Mouse (Mus musculus): ENCODE measurements at regions not wholly inside any gene's neighbourhood (a gene's known extent, or its start where the extent isn't known, plus 50 kb on each side); places are given as distances from the start of the nearest gene placed in this dataset.
"Not testable (repeated sequence)": the region's sequence is repeated elsewhere in the genome, so short reads cannot be mapped to it uniquely, and the experiment has no call there.

GRCm38 (mm10) chr3:60804711-60805293, 197.8 kb upstream of the P2ry1 start:
- no peak for DNase-seq (ENCODE audit: low spot score)

GRCm38 (mm10) chr3:60811924-60812323, 190.7 kb upstream of the P2ry1 start:
- no peak for DNase-seq (ENCODE audit: low spot score)

DNA sequence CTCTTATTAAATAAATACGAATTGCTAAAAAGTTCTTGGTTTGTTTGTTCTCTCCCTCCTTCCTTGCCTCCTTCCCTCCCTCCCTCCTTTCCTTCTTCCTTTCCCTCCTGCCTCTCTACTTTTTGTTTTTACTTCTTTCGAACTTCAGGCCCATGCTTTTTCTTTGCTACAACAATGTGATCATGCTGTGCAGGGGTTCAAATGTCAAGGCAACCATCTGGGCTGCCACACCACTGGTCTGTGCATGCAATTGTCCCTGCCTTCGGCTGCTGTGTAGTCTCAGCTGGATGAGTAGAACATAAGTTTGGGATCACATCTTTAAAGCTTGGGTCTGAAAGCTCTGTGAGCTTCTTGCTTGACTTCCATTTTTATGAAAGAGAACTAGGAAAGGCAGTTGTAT, 189.1 kb upstream of the P2ry1 start:
- DNase-seq (ENCODE audit: low spot score): no peak

DNA sequence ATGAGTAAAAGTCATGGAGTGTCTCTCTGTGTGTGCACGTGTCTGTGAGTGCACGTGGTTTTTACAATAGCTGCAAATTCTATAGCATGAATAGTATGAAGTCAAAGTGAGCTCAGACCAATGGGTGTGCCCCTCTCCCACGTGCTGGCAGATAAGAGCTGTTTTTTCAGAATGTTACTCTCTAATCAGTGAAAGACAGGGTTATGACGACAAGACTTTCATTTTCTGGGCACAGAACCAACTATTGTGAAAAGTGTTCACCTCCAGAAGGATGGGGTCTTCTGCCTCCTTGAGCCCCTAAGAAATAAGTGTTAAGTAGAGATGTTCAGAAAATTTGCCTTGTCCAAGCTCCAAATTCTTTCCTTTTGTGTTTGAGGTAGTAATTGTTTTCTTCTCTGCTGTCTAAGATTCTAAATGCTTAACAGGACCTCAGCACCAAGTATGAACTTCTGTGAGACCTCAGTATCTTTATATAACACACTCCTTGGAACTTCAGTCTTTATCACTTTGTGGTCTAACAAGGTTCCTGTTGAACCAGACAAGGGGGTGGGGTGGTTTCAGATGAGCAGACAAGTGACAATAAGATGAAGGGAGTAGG, 182.8 kb upstream of the P2ry1 start:
- peak; percentile 91 for DNase-seq (ENCODE audit: low spot score)

DNA sequence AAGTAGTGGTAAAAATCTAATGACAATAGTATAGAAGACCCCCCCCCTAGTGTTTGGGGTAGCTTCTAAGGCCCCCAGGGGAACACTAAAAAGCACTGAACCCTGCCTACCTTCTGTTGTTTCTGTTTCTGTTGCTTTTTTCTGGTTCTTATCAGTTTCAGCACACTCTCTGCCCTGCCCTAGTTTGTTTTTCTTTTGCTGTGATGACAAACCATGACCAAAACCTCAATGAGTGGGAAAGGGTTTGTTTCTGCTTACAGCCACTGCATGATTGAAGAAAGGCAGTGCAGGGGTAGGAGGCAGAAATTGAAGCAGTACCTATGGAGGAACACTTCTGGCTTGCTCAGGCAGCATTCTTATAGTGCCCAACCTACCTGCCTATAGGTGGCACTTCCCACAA, 181.1 kb upstream of the P2ry1 start:
- DNase-seq (ENCODE audit: low spot score): peak; percentile 75

DNA sequence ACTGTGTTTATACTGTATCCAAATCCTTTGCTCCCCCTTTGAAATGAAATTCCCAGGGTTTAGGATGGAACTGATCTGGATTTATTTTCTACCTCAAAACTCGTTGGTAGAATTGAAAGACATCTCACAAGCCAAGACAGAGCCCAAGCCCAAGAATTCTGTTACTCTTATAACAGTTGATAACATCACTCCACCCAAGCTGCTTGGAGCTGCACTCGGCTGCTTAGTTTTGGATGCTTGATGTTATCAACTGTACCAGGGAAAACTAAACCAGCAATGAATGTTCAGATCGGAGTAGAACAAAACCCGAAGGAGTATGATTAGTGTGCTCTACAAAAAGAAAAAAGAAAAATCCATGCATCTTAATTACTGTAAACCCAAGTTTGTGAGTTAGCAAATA, 175.8 kb upstream of the P2ry1 start:
- DNase-seq (ENCODE audit: low spot score): no peak

GRCm38 (mm10) chr3:60832385-60832784, 170.2 kb upstream of the P2ry1 start:
- DNase-seq (ENCODE audit: low spot score): peak; percentile 64

DNA sequence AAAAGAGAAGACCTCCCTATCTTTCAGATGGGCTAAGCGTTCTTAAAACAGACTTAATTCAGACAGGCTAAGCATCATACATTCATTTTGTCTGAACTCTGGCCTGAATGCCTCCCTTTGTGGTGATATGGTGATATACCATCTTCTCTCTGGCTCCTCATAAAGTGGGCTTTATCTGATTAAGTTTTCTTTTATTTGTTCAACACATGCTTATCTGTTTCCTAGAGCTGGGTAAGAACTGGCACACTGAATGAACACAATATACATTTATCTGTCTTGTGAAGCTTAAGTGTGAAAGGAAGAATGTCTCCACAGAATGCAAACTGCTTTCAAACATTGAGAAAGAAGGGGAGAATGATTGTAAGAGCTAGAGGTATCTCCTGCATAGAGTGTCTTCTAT, 160.7 kb upstream of the P2ry1 start:
- DNase-seq (ENCODE audit: low spot score): no peak

GRCm38 (mm10) chr3:60845293-60845692, 157.3 kb upstream of the P2ry1 start:
- DNase-seq (ENCODE audit: low spot score): no peak

- peak; percentile 11 for DNase-seq (ENCODE audit: low spot score)
These were observed 154.2 kb upstream of the P2ry1 start for GRCm38 (mm10) chr3:60848437-60848836.

- no peak for DNase-seq (ENCODE audit: low spot score)
These were observed 148.8 kb upstream of the P2ry1 start for GRCm38 (mm10) chr3:60853773-60854172.

- no peak for DNase-seq (ENCODE audit: low spot score)
These were observed 146.9 kb upstream of the P2ry1 start for GRCm38 (mm10) chr3:60855734-60856133.

DNA sequence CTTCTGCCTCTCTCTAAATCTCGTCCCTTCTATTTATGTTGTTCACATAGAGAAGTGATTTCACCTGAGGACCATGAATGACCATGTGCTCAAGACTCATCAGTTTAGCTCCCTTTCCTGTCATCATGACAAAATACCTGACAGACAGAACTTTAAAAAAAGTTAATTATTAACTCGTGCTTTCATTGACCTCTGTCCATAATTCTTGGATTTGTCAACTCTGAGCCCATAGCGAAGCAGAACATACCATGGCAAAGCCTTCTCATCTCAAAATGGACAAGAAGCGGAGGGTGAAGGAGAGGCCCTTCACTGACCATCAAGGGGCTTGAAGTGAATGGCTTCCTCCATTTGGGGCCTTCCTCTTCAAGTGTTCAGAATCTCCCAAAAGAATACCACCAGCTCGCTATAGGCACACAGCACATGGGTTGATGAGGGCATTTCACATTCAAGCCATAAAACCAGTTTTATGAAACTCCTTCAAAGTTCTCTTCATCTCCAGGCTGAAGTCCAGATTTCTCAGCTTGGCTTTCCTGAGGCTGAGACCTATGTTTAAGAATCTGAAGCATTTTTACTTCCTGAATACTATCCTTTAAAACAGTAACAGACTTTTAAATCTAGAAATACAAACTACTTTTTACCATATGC, 144.0 kb upstream of the P2ry1 start:
- no peak for DNase-seq (ENCODE audit: low spot score)

DNA sequence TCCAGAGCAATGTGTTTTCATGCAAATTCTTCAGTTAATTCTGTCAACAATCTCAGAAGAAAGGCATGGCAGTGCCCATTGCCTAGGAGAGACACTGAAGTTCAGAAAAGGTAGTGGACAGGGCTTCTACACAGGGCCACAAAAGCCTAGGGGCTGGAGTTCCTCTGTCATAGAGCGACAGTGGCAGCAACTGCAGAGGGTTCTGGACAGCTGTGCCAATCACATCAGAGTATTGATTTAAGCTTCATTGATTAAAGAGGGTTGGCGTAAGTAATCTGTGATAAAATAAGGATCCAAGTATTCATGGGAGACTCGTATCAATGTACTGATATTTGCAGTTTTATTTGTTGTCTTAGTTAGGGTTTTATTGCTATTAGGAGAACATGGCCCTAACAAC, 143.5 kb upstream of the P2ry1 start:
- DNase-seq (ENCODE audit: low spot score): no peak

GRCm38 (mm10) chr3:60876858-60877257, 125.7 kb upstream of the P2ry1 start:
- not testable (repeated sequence) for DNase-seq (ENCODE audit: low spot score)

DNA sequence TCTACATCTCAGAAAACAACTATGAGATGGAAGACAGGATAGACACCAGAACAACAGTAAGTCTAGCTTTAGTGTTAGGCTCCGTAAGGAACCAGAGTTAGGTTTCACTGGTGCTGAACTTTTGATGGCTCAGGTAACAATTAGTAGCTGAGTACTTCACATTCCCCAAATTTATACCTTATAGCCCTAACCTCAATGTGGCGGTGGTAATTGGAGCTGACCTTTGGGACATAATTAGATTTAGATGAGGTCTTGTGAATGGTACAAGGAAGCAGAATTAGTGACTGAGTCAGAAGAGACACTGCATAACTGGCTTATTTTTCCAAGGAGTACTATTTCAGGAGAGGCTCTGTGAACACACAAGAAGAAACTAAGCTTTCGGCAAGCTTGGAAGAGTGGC, 123.7 kb upstream of the P2ry1 start:
- no peak for DNase-seq (ENCODE audit: low spot score)

- DNase-seq (ENCODE audit: low spot score): no peak
These were observed 118.6 kb upstream of the P2ry1 start for GRCm38 (mm10) chr3:60884027-60884426.

DNA sequence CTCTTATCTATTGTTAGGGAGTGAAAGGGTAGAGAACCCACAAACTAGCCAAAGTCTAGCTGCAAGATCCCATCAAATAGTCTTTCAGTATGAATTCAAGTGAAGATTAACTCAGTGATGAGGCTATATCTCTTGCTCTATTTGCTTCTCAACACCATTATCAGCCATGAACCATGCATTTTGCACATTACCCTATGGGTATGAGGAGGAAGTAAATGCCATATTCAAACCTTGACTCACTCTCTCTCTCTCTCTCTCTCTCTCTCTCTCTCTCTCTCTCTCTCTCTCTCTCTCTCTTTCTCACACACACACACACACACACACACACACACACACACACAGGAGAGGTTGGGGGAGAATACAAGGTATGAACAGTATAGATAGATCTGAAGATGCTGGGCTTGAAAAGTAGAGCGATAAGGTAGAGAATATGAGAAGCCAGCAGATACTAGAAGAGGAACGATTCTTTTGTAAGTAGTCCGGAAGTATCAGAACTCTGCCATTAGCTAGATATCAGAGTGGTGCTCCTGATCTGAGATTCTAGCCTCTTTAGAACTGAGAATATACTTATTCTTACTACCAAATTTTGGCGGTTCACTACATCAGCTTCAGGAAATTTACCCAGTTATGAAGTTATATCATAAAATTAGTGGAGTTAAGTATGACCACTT, 113.3 kb upstream of the P2ry1 start:
- no peak for DNase-seq (ENCODE audit: low spot score)

- no peak for DNase-seq (ENCODE audit: low spot score)
These were observed 104.8 kb upstream of the P2ry1 start for GRCm38 (mm10) chr3:60897628-60898269.

DNA sequence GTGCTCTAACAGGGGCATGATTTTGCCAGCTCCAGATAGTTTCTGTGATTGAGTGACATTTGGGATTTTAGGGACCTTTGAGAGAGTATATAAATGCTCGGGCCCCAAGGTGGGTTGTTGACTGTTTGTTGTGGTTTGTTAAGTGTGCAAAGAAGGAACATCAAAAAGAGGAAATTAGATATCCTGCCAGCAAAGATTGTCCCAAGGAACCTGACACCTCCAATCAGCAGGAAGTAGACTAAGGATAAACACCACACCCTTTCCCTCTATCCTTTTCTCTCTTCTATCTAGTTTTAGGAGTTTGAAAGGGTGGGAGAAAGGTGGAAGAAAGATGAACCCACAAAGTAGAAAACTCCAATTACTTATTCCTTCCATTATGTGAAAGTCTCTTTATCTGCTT, 103.9 kb upstream of the P2ry1 start:
- no peak for DNase-seq (ENCODE audit: low spot score)

GRCm38 (mm10) chr3:60901571-60901970, 101.0 kb upstream of the P2ry1 start:
- DNase-seq (ENCODE audit: low spot score): no peak

GRCm38 (mm10) chr3:60916411-60916810, 86.2 kb upstream of the P2ry1 start:
- no peak for DNase-seq (ENCODE audit: low spot score)

- DNase-seq (ENCODE audit: low spot score): no peak
These were observed 85.3 kb upstream of the P2ry1 start for GRCm38 (mm10) chr3:60917271-60917670.

Data from c-Kit-positive CD71-positive TER-119-positive erythroid progenitor cells, embryonic 14.5 days (primary cell).